Mouse (Mus musculus) hindbrain, embryonic 11.5 days (tissue): Measurements from ENCODE around the gene Tubb4b. TPM values are rescaled to one million over a fixed set of nuclear protein-coding genes. Genes with fewer than 3 reads are reported as not detected.

Experiments used
- ATAC-seq: fragments of 200-750 bp; cut with Nextera tagmentation; 2 replicates; pipeline ENCODE4 v1.8.0; 2017; ENCODE audit warnings: mild to moderate bottlenecking, moderate TSS enrichment, moderate library complexity; ENCODE audit not compliant: low FRiP score
- DNase-seq: peaks from one replicate; pipeline ENCODE4 v3.0.0-alpha.2; 2015; ENCODE audit warnings: low spot score
- H3K27ac ChIP-seq: fragments of 300-500 bp; sonication (generic); 2 replicates; pipeline ENCODE4 v1.5.1; 2014; ENCODE audit warnings: mild to moderate bottlenecking, low read depth, low read length
- H3K27me3 ChIP-seq: fragments of 300-500 bp; sonication (generic); 2 replicates; pipeline ENCODE4 v1.6.1; 2014; ENCODE audit warnings: mild to moderate bottlenecking, low read length, moderate library complexity, mixed read lengths; ENCODE audit not compliant: control insufficient read depth, insufficient read depth
- H3K36me3 ChIP-seq: fragments of 300-500 bp; sonication (generic); 2 replicates; pipeline ENCODE4 v1.6.1; 2014; ENCODE audit warnings: mild to moderate bottlenecking, low read length, moderate library complexity, mixed read lengths; ENCODE audit not compliant: control insufficient read depth, insufficient read depth
- H3K4me1 ChIP-seq: fragments of 300-500 bp; sonication (generic); replicated peaks from 2 replicates; pipeline ENCODE4 v1.6.1; 2014; ENCODE audit warnings: low read length, mixed read lengths; ENCODE audit not compliant: control insufficient read depth, insufficient read depth
- H3K4me2 ChIP-seq: fragments of 300-500 bp; sonication (generic); replicated peaks from 2 replicates; pipeline ENCODE4 v1.6.1; 2014; ENCODE audit warnings: mild to moderate bottlenecking, low read depth, low read length
- H3K4me3 ChIP-seq: fragments of 300-500 bp; sonication (generic); 2 replicates; pipeline ENCODE4 v1.5.1; 2014; ENCODE audit warnings: low read depth, low read length
- H3K9ac ChIP-seq: fragments of 300-500 bp; sonication (generic); 2 replicates; pipeline ENCODE4 v1.6.1; 2014; ENCODE audit warnings: low read depth, low read length
- H3K9me3 ChIP-seq: fragments of 300-500 bp; sonication (generic); 2 replicates; pipeline ENCODE4 v1.6.1; 2016; ENCODE audit warnings: low read length; ENCODE audit not compliant: control insufficient read depth
- whole genome bisulfite sequencing: fragments of 180-500 bp; shearing (Covaris S2); extraction: QIAGEN DNeasy Blood & Tissue Kit; methylation state at CpG from one replicate; pipeline ENCODE4 v1.1.7; 2014; 5-methylcytosine and 5-hydroxymethylcytosine counted together
- polyA plus RNA-seq: library from polyadenylated mRNA; unstranded; fragments of >200 nt; fragmentation: Nextera tagmentation; extraction: Ambion mirVana; gene quantifications from 2 replicates; pipeline ENCODE4 v1.2.1, GENCODE M21; 2014

Tubb4b gene
- polyA plus RNA-seq, 1 experiment from 2014 or later = 526 TPM

DNA sequence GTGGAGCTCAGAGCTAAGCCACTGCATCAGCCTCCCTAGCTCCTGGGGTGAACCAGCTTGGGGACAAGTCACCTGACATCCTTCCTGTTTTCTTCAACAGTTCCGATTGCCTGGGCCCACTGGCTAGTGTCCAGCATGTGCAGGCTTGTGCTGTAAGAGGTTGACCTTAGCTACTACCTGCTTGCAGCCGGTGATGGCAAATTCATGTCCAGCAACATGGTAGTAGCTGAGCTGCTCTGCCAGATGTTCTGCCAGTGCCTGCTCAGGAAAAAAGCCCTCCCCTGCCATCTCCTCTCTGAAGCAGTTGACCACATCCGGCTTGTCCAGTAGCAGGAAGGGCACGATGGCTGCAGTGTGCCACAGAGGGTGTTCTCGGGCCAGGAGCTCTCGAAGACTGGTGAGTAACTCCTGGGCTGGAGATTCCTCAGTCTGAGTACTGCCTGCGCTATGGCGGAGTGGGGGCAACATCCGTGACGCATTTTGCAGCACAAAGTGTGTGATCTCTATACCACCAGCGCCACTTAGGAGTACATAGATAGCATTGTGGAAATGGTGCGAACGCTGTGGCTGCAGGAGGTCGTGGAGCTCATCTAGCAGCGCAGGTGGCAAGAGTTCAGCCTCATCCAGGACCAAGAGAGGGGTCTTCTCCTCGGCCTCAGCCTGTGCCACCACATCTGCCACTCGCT lies 29.9 kb downstream of the Tubb4b start:
- Histone ChIP-seq H3K4me3 (no peak overlapping the region), H3K4me2 (no peak overlapping the region), H3K9ac (no peak overlapping the region), H3K27me3 (peaks cover 24% of the 10 kb centered on the region), H3K4me1 (peaks cover 2% of the 10 kb centered on the region; the same call in 1 of the 2 replicates), H3K27ac (no peak overlapping the region), H3K9me3 (no peaks in the 10 kb centered on the region), H3K36me3 (no peaks in the 10 kb centered on the region)
- ATAC-seq (no peak), DNase-seq (no peak)
- WGBS = 82% methylated on average over 17 of the region's 17 CpGs

DNA sequence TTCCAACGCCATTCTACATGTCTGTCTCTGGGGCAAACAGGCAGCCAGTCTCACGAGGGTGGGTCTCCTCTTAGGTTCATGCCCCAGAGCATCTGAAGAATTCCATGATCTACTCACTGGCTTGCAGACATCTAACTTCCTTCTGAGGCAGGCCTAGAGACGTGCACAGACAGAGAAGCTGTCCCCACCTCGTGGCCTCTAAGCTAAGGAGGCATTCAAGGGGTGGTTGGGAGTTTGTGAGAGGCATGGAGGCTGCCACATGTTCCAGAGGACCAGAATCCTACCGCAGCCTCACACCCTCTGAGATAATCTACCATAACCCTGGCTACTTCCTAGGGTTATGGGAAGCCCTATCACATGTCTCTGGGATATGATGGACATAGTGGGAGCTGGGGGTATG lies 30.5 kb downstream of the Tubb4b start:
- no peaks in the 10 kb centered on the region for H3K36me3 ChIP-seq
- no peak overlapping the region for H3K9ac ChIP-seq
- DNase-seq (no peak), ATAC-seq (no peak)
- H3K27me3 ChIP-seq = peaks cover 24% of the 10 kb centered on the region
- no peak overlapping the region for H3K27ac ChIP-seq
- no peak overlapping the region for H3K4me2 ChIP-seq
- H3K4me3 ChIP-seq = no peak overlapping the region
- no peaks in the 10 kb centered on the region for H3K9me3 ChIP-seq
- WGBS = 74% methylated on average over 5 of the region's 5 CpGs
- peaks cover 2% of the 10 kb centered on the region; the same call in 1 of the 2 replicates for H3K4me1 ChIP-seq

DNA sequence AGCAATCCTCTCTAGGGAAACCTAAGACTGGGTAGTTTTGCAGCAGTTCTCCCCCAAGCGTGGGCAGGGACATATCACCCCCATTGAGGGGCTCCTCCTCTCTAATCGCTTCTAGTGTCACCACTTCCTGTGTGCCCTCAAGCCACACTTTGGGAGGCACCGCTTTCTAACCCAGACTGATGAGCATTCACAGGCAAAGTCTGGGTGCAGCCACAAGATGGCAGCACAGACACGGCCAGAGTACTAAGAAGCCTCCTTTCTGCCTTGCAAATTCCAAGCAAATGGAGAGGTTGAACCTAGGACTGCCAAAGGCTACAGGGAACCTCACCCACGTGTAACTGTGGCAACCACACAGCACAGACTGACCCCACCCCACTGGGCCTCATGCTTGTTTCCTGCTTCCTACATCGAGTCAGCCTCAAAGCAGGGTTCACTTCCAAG lies 31.2 kb downstream of the Tubb4b start:
- no peak overlapping the region for H3K4me2 ChIP-seq
- H3K27ac ChIP-seq = no peak overlapping the region
- H3K4me3 ChIP-seq = no peak overlapping the region
- no peak overlapping the region for H3K9ac ChIP-seq
- WGBS = 2% methylated on average over 6 of the region's 6 CpGs
- DNase-seq (peak; percentile 92), ATAC-seq (peak; percentile 73)
- H3K9me3 ChIP-seq = no peaks in the 10 kb centered on the region
- peaks cover 24% of the 10 kb centered on the region for H3K27me3 ChIP-seq
- H3K36me3 ChIP-seq = no peaks in the 10 kb centered on the region
- H3K4me1 ChIP-seq = peaks cover 2% of the 10 kb centered on the region; the same call in 1 of the 2 replicates

DNA sequence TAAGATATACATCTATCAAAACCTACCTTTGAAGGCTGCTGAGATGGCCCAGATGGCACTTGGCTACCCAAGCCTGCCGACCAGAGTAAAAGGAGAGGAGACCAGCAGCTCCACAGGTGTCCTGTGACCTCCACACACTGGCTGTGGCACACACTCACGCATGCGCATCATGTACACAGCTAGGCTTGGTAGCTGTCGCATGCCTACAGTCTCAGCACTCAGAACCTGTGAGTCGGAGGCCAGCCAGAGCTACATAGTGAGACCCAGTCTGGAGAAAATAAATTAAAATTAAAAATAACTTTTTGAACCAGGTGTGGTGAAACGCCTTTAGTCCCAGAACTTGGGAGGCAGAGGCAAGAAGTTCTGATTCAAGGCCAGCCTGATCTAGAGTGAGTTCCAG lies 36.7 kb downstream of the Tubb4b start:
- peaks cover 11% of the 10 kb centered on the region for H3K4me1 ChIP-seq
- no peak overlapping the region for H3K9ac ChIP-seq
- no peak overlapping the region for H3K4me2 ChIP-seq
- no peak for ATAC-seq
- no peaks in the 10 kb centered on the region for H3K9me3 ChIP-seq
- H3K4me3 ChIP-seq = no peak overlapping the region
- H3K27ac ChIP-seq = no peak overlapping the region
- DNase-seq = no peak
- H3K36me3 ChIP-seq = 0 out of 2 replicates have a peak, but pooled peaks cover 3% of the 10 kb centered on the region
- 80% methylated on average over 6 of the region's 6 CpGs for WGBS
- no peaks in the 10 kb centered on the region for H3K27me3 ChIP-seq

DNA sequence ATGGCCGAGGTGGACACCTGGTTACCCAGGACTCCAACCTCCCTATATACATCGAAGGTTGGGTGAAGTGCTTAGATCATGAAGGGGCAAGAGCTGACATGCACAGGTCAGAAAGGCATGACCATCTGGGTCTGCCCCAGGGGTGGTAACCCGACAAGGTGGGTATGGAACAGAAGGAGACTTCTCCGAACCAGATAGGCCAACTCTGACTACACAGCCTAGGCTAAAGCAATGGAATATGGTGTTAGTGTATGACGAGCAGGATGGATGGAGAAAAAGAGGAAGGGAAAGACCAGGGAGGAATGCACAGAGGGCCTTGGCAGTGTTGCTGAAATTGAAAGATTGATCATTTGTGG lies 37.9 kb downstream of the Tubb4b start:
- DNase-seq (no peak), ATAC-seq (no peak)
- peak overlapping the region; percentile 98 for H3K27ac ChIP-seq
- H3K9ac ChIP-seq = peak overlapping the region; percentile 84
- H3K36me3 ChIP-seq = 0 out of 2 replicates have a peak, but pooled peaks cover 3% of the 10 kb centered on the region
- H3K9me3 ChIP-seq = no peaks in the 10 kb centered on the region
- peak overlapping the region; percentile 83 for H3K4me2 ChIP-seq
- peak overlapping the region; percentile 44 for H3K4me3 ChIP-seq
- peaks cover 11% of the 10 kb centered on the region for H3K4me1 ChIP-seq
- 29% methylated on average over 5 of the region's 5 CpGs for WGBS
- no peaks in the 10 kb centered on the region for H3K27me3 ChIP-seq

DNA sequence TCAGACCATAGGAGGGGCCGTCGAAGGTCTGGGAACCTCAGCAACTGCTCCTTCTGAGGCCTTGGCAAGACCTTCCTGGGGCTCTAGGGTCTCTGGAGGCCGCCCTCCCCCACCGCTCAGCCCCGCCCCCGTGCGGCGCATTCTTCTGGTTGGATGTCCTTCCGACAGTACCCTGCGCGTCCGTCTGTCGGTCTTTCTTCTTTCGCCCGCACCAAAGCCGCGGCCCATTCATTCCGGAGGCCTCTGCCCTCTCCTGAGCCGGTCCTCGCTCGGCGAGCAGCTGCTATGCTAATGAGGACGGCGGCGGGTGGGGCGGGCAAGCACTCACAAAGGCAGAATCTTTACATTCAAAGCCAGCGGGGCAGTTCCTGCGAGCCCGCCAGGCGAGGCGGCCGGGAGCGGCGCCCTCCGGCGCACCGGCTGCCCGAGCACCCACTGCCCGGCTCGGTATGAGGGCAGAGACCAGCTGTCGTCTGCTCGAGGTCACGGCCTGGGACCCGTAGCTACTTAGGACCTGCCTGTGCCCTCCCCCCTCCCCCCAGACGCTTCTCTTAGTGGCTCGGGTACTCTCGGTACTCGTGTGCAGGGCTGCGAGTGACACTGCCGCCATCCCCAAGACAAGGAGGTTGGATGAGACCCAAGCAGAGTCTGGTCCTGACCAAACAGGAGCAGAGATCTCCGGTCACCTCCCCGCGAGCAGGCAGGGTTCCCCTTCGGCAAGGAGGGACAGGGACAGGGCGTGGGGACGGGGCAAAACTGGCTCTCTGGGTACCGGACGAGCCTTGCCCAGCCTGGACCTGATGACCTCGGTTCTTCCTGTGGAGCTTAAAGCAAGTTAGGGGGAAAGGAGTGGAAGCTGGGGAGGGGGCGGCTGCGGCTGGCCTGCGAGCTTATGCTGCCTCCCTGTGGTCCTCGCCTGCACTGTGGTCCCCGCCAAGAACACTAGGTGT lies 38.6 kb downstream of the Tubb4b start:
- Histone ChIP-seq H3K4me1 (peaks cover 11% of the 10 kb centered on the region), H3K9me3 (no peaks in the 10 kb centered on the region), H3K9ac (peak overlapping the region; percentile 84), H3K27ac (peak overlapping the region; percentile 98), H3K4me3 (peak overlapping the region; percentile 44), H3K4me2 (peak overlapping the region; percentile 83), H3K36me3 (0 out of 2 replicates have a peak, but pooled peaks cover 3% of the 10 kb centered on the region), H3K27me3 (0 out of 2 replicates have a peak, but pooled peaks cover 3% of the 10 kb centered on the region)
- WGBS = under 1% methylated on average over 59 of the region's 64 CpGs
- peak; percentile 87 for ATAC-seq
- DNase-seq = peak; percentile 88

DNA sequence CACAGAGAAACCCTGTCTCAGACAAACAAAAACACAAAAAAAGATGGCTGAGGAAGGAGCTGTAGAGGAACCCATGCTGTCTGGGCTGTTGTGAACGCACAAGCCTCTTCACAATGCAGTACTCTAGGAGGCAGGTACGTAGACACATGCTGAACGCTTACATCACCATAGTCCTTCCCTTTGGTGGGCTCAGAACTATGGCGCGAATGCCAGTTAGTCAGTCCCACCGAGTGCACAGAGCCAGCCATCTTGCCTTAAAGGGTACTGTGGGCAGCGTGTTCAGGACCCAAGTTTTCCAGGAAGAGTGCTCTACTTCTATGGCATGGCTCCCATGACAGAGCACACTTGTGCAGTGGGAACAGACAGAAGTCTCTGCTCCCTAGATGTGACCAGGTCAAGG lies 40.0 kb downstream of the Tubb4b start:
- 0 out of 2 replicates have a peak, but pooled peaks cover 3% of the 10 kb centered on the region for H3K36me3 ChIP-seq
- H3K9me3 ChIP-seq = no peaks in the 10 kb centered on the region
- H3K4me2 ChIP-seq = peak overlapping the region; percentile 83
- 90% methylated on average over 7 of the region's 7 CpGs for WGBS
- peak overlapping the region; percentile 98 for H3K27ac ChIP-seq
- no peak overlapping the region for H3K9ac ChIP-seq
- ATAC-seq (no peak), DNase-seq (no peak)
- H3K4me3 ChIP-seq = peak overlapping the region; percentile 4
- H3K4me1 ChIP-seq = peaks cover 14% of the 10 kb centered on the region
- 0 out of 2 replicates have a peak, but pooled peaks cover 3% of the 10 kb centered on the region for H3K27me3 ChIP-seq

DNA sequence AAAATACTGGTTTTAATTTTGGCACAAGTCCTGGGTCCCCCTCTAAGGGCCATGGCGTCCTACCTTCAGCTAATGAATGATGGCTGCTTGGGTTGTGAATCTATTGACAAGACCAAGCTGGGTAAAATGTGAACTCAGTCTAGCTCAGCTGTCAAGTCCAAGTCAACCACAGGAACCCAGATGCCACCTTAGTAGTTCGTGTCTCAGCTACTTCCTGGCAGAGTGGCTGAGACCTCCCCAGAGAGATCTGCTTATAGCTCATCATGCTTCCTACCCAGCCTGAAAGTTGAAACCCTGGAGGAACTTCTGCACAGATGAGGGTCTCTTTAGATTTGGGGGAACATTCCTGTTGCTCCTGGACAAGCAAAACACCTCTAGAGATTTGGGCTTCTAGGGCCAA lies 41.2 kb downstream of the Tubb4b start:
- Histone ChIP-seq H3K9ac (peak overlapping the region; percentile 15; the same call in 1 of the 2 replicates), H3K36me3 (0 out of 2 replicates have a peak, but pooled peaks cover 3% of the 10 kb centered on the region), H3K4me2 (peak overlapping the region; percentile 83), H3K9me3 (no peaks in the 10 kb centered on the region), H3K4me3 (peak overlapping the region; percentile 90), H3K27ac (peak overlapping the region; percentile 98; the same call in 1 of the 2 replicates), H3K4me1 (peaks cover 15% of the 10 kb centered on the region), H3K27me3 (0 out of 2 replicates have a peak, but pooled peaks cover 3% of the 10 kb centered on the region)
- ATAC-seq (no peak), DNase-seq (no peak)
- 52% methylated on average over 2 of the region's 2 CpGs for WGBS
